Mouse (Mus musculus) urinary bladder, postnatal 14 days (tissue): ENCODE data around the gene Ascl3.

Experiments used
- DNase-seq: peaks from one replicate; pipeline ENCODE4 v3.0.0; 2021; ENCODE audit warnings: low spot score

The Ascl3 gene

DNA sequence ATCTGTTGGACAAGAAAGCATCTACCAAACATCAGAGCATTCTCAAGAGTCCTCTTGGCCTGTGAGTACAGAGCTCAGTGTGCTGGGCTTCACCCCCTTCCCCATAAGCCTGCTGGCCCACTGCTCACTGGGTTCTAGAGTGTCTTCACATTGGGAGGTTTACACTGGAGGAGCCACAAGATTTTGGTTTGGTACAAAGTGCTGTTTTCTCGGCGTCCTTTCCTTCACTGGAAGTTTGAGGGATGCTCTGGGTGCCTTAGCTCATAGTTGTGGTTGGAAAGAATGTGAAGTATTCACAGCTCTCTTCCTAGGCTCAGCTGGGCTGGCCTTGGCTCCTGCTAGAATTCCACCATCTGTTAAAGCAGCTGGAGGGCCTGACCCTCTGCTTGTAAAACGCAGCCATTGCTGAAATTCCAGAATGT is 22.6 kb downstream of the Ascl3 start:
- peak; percentile 58 for DNase-seq

DNA sequence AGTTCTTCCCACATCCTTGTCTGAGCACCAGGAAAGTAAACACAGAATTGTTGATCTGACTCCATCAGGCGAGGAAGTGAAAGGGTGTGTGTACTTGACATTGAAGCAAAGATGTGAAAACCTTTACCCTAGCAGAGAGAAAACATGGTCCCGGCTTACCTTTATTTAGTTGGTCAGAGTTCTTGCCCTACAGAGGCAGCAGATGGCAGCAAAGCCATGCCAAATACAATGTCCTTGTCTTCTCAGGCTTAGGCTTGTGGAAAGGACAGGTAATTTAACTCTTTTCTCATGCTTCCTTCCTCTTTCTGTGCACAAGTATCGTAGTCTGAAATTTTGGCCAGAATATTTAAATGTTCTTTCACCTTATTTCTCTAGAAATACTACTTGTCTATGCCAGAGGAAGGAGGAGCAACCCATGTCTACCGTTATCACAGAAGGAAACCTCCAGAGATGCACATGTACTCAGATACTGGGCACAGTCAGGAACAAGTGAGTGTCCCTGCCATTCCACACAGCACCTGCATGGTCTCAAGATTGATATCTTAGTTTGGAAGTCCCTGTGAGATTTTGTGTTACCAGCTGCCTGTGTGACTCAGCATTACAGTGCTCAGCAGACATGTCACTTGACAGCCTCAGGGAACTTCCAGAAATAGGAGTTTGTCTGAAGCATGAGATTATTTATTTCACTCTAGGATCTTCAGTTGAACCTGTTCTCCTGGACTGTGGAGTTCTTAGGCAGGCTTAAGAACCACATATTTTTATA is 24.3 kb downstream of the Ascl3 start:
- peak; percentile 57 for DNase-seq

DNA sequence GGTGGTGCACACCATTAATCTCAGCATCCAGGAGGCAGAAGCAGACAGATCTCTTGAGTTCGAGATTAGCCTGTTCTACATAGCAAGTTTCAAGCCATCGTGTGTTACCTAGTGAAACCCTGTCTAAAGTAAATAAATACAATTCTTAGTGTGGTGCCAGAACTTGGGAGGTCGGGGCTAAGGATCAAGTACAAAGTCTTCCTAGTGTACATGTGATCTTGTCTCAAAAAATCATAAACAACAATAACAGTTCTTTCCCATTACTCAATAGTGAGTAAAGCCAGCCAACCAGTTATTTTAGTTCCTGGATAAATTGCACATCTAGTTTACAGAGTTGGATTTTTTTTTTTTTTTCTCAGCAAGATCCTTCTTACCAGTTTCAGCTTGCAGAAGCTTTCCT is 27.1 kb downstream of the Ascl3 start:
- no peak for DNase-seq

DNA sequence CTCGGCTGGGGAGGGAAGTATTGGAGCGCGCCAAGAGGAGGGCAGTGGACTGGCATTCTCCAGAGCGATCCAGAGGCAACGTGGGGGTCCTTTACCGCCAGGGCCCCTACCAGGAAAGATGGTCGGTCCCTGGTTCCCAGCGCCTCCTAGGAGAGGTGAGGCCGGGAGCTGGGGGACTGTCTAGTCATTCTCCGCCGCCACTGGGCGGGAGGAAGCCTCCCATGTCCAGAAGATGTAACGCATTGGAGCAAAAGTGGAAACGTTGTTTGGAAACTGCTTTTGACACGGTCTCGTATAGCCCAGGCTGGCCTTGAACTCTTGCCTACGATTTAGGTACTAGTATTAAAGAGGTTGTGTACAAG is 27.5 kb downstream of the Ascl3 start:
- no peak for DNase-seq

DNA sequence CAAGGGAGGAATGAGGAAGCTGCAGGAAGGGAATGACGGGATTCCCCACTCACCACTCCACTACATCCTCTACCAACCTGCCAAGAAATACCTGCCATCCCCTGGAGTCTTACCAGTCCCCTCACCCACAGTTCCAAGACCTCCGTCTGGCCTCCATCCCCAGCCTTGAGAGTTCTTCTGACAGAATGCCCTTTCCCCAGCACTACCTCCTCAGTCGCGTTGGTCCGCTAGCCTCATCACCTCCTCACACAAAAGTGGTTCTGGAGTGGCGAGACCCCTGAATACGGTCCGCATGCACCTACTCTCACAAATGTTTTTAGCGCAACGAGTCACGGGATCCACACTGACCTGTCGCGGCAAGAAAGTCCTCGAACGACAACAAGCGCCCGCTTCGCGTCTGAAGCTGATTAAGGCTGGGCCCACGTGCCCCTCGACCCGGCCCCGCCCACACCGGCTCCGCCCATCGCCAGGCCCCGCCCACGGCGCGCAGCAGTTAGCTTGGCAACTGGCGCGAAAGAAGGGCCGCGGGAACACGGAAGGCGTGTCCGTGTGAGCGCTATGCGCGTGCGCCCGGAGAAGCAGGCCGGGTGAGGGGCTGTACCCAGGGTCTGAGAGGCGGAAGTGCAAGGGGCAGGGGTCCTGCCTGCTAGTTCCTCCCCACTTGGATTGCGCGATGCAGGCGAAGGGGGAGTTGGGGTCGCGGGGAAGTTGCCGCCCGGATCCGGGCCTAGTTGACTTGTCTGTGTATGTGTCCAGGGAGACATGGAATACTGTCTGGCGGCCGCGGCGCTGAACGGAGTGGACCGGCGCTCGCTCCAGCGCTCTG is 28.1 kb downstream of the Ascl3 start, which contains the start of the genes St5 and Akip1:
Gene St5 (minus strand): TSS at position 416 of the 826 bp plus-strand sequence.
Gene Akip1 (plus strand): TSS at position 501 of the 826 bp plus-strand sequence.
- peak; percentile 98 for DNase-seq

DNA sequence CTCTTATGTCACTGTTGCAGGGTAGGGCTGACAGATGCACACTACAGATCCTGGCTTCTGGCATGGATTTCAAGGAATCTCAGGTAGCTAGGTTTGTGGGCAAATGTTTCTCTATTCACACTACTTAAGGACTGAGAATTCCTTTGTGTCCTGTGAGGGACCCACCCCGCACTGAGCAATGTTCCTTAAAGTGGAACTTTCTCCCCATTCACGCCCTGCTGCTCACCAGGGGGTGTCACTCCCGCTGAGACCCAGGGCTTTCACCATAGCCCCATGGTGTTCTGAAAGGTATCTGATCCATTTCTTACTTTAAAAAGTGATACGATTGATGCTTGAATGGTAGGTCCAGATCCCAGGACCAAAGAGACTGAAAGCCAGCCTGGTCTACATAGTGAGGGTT is 28.8 kb downstream of the Ascl3 start:
- no peak for DNase-seq

DNA sequence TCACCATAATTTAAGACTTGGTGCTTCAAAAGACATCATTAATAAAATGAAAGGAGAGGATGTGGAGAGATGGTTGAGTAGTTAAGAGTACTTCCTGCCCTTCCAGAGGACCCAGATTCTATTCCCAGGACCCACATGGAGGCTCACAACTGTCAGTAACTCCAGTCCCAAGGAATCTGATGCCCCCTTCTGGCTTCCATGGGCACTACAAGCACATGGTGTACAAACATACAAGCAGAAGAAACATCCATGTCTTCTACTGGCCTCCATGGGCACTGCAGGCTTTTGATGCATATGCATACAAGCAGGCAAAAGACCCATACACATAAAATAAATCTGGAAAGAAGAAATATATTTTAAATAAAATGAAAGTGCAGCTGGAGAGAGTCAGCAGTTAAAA is 31.3 kb downstream of the Ascl3 start:
- DNase-seq: no peak

DNA sequence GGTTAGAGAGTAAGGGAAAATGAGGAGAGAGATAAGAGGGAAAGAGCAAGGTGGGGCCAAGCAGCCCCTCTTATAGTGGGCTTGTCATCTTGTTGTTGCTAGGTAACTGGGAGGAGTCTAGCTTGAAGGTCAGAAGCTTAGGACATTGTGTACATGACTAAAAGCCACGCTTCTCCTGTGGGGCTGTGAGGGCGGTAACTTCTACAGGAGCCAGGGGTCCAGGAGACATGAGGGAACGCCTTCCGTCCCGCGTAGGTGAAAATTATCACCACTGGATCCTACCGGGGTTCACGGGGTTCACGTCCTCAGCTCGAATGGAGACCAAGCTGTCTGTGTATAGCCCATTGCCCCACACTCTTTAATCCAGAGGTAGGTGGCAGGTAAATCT is 36.2 kb downstream of the Ascl3 start:
- DNase-seq: no peak

DNA sequence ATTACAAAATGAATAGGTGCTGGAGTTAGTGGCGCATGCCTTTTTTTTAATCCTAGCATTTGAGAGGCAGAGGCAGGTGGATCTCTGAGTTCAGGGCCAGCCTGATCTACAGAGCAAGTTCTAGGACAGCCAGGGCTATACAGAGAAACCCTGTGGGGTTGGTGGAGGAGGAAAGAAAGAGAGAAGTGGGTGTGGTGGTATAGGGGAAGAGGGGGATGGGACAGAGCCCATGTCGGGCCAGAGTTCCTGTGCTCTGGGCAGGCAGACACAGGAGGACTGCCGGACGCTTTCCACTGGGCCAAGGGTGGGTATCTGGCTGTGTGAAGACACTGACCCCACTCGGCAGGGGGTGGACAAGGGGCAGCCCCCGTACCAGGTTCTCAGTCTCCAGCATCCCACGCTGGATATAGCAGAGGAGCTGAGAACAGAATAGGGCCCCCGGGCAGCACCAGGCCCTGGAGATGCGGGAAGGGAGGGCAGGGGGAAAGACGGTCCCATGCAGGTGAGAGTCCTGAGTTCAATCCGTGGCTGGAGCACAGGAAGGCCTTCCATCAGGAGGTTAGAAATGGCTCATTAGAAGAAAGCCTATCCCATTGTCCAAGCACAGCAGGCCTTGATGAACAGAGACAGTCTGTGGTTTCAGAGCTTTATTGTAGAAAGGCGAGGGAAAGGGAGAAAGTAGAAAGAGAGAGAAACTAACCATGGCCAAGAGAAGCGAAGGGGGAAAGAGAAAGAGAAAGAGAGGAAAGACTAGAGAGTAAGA is 36.8 kb downstream of the Ascl3 start:
- DNase-seq: no peak

DNA sequence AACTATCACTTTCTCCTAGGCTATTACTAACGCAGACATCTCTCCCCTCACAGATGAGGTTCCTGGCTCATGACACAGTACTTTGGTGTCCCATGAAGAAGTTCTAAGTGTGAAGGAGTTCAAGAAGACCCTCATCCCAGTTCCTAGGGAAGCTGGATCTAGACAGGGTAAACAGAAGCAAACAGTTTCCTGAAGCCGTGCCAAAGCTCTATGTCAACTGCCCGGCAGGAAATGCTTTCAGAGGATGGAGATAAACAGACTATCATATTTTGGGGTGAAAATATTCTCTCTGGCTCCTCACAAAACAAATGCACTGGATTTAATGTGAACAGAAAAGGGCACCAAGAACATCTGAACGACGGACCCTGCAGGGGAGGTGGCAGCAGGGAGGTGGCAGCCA is 40.6 kb downstream of the Ascl3 start:
- DNase-seq: no peak

DNA sequence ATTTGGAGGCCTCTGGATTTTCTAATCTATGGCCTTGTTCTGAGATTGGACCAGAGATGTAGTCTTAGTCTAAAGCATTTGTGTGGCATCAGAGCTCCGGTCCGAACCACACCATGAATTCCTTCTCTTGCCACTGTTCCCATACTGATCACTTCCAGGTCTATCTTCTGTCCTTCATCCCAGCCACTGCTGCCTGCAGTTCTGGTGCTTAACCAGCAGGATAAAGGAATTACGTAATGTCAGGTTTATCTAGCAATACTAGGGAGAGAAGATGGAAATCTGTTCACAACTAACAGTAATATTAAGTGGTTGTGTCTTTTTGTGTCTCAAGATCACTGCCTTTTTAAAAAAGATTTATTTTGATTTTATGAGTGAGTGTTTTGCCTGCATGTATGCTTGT is 41.4 kb downstream of the Ascl3 start:
- no peak for DNase-seq

DNA sequence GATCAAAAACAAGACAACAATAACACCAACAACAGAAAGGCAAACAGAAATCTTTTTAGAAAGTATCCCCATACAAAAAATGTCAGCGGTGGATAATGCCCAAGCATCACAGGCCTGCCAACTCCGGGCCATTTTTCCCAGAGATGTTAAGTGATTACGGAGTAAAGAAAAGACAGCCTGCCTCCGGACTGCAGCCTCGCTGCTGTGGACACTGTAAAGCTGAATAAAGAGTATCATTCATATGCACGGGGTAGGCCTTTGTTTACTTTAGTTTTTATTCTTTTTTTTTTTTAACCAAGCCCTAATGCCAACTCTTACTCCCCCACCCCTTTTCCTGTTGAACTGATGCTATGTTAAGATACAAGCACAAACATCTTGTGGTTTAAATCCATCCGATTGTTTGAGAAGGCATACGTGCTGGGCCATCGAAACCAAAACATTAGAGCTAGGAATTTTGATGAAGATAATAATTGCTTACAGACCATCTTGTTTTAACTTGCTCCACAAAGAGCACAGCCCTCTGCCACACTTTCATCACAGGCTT is 44.9 kb downstream of the Ascl3 start:
- no peak for DNase-seq

DNA sequence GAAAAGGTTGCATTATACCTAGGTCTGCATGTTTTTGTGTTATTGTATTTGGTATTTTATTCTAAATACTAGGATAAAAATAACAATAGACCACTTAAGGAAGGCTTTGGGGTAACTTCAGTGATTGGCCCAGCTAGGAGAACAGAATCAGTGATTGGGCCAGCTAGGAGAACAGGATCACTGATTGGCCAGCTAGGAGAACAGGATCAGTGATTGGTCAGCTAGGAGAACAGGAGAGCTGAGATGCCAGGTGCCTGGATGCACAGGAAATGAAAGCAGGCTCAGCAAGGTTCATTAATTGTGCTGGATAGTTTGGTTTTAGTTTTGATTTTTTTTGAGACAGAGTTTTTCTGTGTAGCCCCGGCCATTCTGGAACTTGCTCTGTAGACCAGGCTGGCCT is 50.6 kb downstream of the Ascl3 start:
- no peak for DNase-seq

DNA sequence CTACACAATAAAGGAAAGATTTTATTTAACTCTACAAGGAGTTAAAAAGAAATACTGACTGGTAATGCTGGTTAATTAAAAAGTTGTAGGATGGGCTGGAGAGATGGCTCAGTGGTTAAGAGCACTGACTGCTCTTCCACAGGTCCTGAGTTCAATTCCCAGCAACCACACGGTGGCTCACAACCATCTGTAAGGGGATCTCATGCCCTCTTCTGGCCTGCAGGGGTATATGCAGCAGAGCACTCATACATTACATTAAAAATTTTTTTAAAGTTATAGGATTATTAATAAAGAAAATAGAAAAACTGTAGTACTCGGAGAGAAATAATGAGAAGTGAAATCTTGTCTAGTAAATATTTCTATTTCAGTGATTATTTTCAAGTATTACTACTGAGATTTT is 51.2 kb downstream of the Ascl3 start:
- no peak for DNase-seq
